Mouse (Mus musculus) stomach, embryonic 16.5 days (tissue): Measurements from ENCODE around the gene Ehmt1. TPM values are rescaled to one million over a fixed set of nuclear protein-coding genes. Genes with fewer than 3 reads are reported as not detected.
A peak's percentile ranks its signal among the peaks of the same experiment; 100 is the strongest.

ENCODE experiments used
- ATAC-seq: fragments of 200-750 bp; cut with Nextera tagmentation; 2 replicates; pipeline ENCODE4 v1.8.0; 2017; ENCODE audit warnings: moderate number of reproducible peaks, moderate TSS enrichment; ENCODE audit not compliant: insufficient read depth, low FRiP score
- H3K27ac ChIP-seq: fragments of 300-500 bp; sonication (generic); 2 replicates; pipeline ENCODE4 v1.5.1; 2014; ENCODE audit warnings: low read length
- H3K27me3 ChIP-seq: fragments of 300-500 bp; sonication (generic); 2 replicates; pipeline ENCODE4 v1.6.1; 2014; ENCODE audit warnings: low read length, control low read depth, mixed read lengths; ENCODE audit not compliant: control insufficient read depth, insufficient read depth
- H3K36me3 ChIP-seq: fragments of 300-500 bp; sonication (generic); 2 replicates; pipeline ENCODE4 v1.6.1; 2014; ENCODE audit warnings: low read length; ENCODE audit not compliant: control insufficient read depth, insufficient read depth
- H3K4me1 ChIP-seq: fragments of 300-500 bp; sonication (generic); 2 replicates; pipeline ENCODE4 v1.6.1; 2014; ENCODE audit warnings: low read length, control low read depth, mixed read lengths; ENCODE audit not compliant: control insufficient read depth, insufficient read depth
- H3K4me2 ChIP-seq: fragments of 300-500 bp; sonication (generic); 2 replicates; pipeline ENCODE4 v1.6.1; 2014; ENCODE audit warnings: low read depth, low read length, mixed read lengths
- H3K4me3 ChIP-seq: fragments of 300-500 bp; sonication (generic); replicated peaks from 2 replicates; pipeline ENCODE4 v1.5.1; 2014; ENCODE audit warnings: mild to moderate bottlenecking, low read length
- H3K9ac ChIP-seq: fragments of 300-500 bp; sonication (generic); 2 replicates; pipeline ENCODE4 v1.6.1; 2014; ENCODE audit warnings: low read length
- H3K9me3 ChIP-seq: fragments of 300-500 bp; sonication (generic); replicated peaks from 2 replicates; pipeline ENCODE4 v1.6.1; 2016; ENCODE audit warnings: low read length, control low read depth; ENCODE audit not compliant: control insufficient read depth
- WGBS: fragments of 180-500 bp; shearing (Covaris S2); extraction: QIAGEN DNeasy Blood & Tissue Kit; methylation state at CpG from one replicate; pipeline ENCODE4 v1.1.7; 2014; 5-methylcytosine and 5-hydroxymethylcytosine counted together
- polyA plus RNA-seq: library from polyadenylated mRNA; unstranded; fragments of >200 nt; fragmentation: Nextera tagmentation; extraction: Ambion mirVana; gene quantifications from 2 replicates; pipeline ENCODE4 v1.2.1, GENCODE M21; 2015

Ehmt1 gene
- polyA plus RNA-seq, 1 experiment from 2014 or later, result 66.6 TPM

- H3K4me3 ChIP-seq, result peak within 1 kb of the TSS; percentile 87
- H3K9me3 ChIP-seq, result no peaks in the 10 kb centered on the region
- peak within 1 kb of the TSS; percentile 89 for H3K9ac ChIP-seq
- H3K27ac ChIP-seq, result peak within 1 kb of the TSS; percentile 97
- H3K4me2 ChIP-seq, result peak within 1 kb of the TSS; percentile 98
- no peaks in the 10 kb centered on the region for H3K36me3 ChIP-seq
- WGBS, result under 1% methylated on average over 46 of the region's 49 CpGs
- no peaks in the 10 kb centered on the region for H3K27me3 ChIP-seq
- H3K4me1 ChIP-seq, result peaks cover 12% of the 10 kb centered on the region
- peak; percentile 95 for ATAC-seq
Observed at GRCm38 (mm10) chr2:24935057-24935796, 15.8 kb upstream of the Ehmt1 start, which contains the start of gene Arrdc1. TSS of gene Arrdc1 (minus strand) at chr2:24935252.

- H3K36me3 ChIP-seq, result no peaks in the 10 kb centered on the region
- H3K4me2 ChIP-seq, result peak overlapping the region; percentile 98
- H3K27me3 ChIP-seq, result no peaks in the 10 kb centered on the region
- H3K9ac ChIP-seq, result peak overlapping the region; percentile 89
- H3K27ac ChIP-seq, result peak overlapping the region; percentile 97
- ATAC-seq, result peak; percentile 66
- H3K9me3 ChIP-seq, result no peaks in the 10 kb centered on the region
- H3K4me1 ChIP-seq, result peaks cover 12% of the 10 kb centered on the region
- 4% methylated on average over 19 of the region's 19 CpGs for WGBS
- peak overlapping the region; percentile 87 for H3K4me3 ChIP-seq
Observed at GRCm38 (mm10) chr2:24934441-24934963, 15.1 kb upstream of the Ehmt1 start.

- peak overlapping the region; percentile 86 for H3K27ac ChIP-seq
- 83% methylated on average over 5 of the region's 5 CpGs for WGBS
- no peaks in the 10 kb centered on the region for H3K36me3 ChIP-seq
Observed at GRCm38 (mm10) chr2:24929593-24929992, 10.2 kb upstream of the Ehmt1 start.

GRCm38 (mm10) chr2:24929119-24929518 lies 9.7 kb upstream of the Ehmt1 start:
- 32% methylated on average over 2 of the region's 2 CpGs for WGBS
- peak; percentile 71; the same call in 1 of the 2 replicates for ATAC-seq
- no peaks in the 10 kb centered on the region for H3K27me3 ChIP-seq
- H3K9me3 ChIP-seq, result no peaks in the 10 kb centered on the region
- H3K4me2 ChIP-seq, result peak overlapping the region; percentile 24; the same call in 1 of the 2 replicates
- no peaks in the 10 kb centered on the region for H3K36me3 ChIP-seq
- peaks cover 17% of the 10 kb centered on the region for H3K4me1 ChIP-seq
- no peak overlapping the region for H3K4me3 ChIP-seq
- H3K9ac ChIP-seq, result no peak overlapping the region
- H3K27ac ChIP-seq, result peak overlapping the region; percentile 86

More at GRCm38 (mm10) chr2:24929593-24929992, 10.2 kb upstream of the Ehmt1 start:
- ATAC-seq, result no peak
- no peaks in the 10 kb centered on the region for H3K9me3 ChIP-seq
- H3K9ac ChIP-seq, result peak overlapping the region; percentile 18; the same call in 1 of the 2 replicates
- peaks cover 20% of the 10 kb centered on the region for H3K4me1 ChIP-seq
- no peak overlapping the region for H3K4me2 ChIP-seq
- no peak overlapping the region for H3K4me3 ChIP-seq
- H3K27me3 ChIP-seq, result no peaks in the 10 kb centered on the region

GRCm38 (mm10) chr2:24927810-24928479 lies 8.5 kb upstream of the Ehmt1 start:
- Histone ChIP-seq H3K4me1 (peaks cover 8% of the 10 kb centered on the region), H3K9ac (peak overlapping the region; percentile 11; the same call in 1 of the 2 replicates), H3K27ac (peak overlapping the region; percentile 86), H3K4me3 (no peak overlapping the region), H3K4me2 (peak overlapping the region; percentile 32), H3K27me3 (no peaks in the 10 kb centered on the region), H3K36me3 (no peaks in the 10 kb centered on the region), H3K9me3 (no peaks in the 10 kb centered on the region)
- ATAC-seq, result peak; percentile 91
- WGBS, result 49% methylated on average over 4 of the region's 4 CpGs

- WGBS, result 51% methylated on average over 7 of the region's 7 CpGs
- Histone ChIP-seq H3K27me3 (no peaks in the 10 kb centered on the region), H3K4me1 (peaks cover 8% of the 10 kb centered on the region), H3K4me2 (no peak overlapping the region), H3K4me3 (no peak overlapping the region), H3K9me3 (no peaks in the 10 kb centered on the region), H3K9ac (0 out of 2 replicates have a peak overlapping the region, but pooled peaks have one; percentile 8), H3K27ac (peak overlapping the region; percentile 82), H3K36me3 (no peaks in the 10 kb centered on the region)
- ATAC-seq, result no peak
Observed at GRCm38 (mm10) chr2:24926965-24927358, 7.5 kb upstream of the Ehmt1 start.

GRCm38 (mm10) chr2:24926345-24926964 lies 7.0 kb upstream of the Ehmt1 start:
- Histone ChIP-seq H3K9ac (0 out of 2 replicates have a peak overlapping the region, but pooled peaks have one; percentile 8), H3K4me1 (peaks cover 8% of the 10 kb centered on the region), H3K27me3 (no peaks in the 10 kb centered on the region), H3K4me3 (no peak overlapping the region), H3K9me3 (no peaks in the 10 kb centered on the region), H3K4me2 (no peak overlapping the region), H3K27ac (peak overlapping the region; percentile 82; the same call in 1 of the 2 replicates), H3K36me3 (no peaks in the 10 kb centered on the region)
- ATAC-seq, result no peak
- WGBS, result 77% methylated on average over 9 of the region's 9 CpGs

GRCm38 (mm10) chr2:24925284-24925683 lies 5.9 kb upstream of the Ehmt1 start:
- no peak for ATAC-seq
- WGBS, result 73% methylated on average over 8 of the region's 8 CpGs
- Histone ChIP-seq H3K27me3 (no peaks in the 10 kb centered on the region), H3K36me3 (no peaks in the 10 kb centered on the region), H3K9ac (no peak overlapping the region), H3K27ac (no peak overlapping the region), H3K4me2 (no peak overlapping the region), H3K4me1 (peaks cover 8% of the 10 kb centered on the region), H3K4me3 (no peak overlapping the region), H3K9me3 (no peaks in the 10 kb centered on the region)
